Mouse (Mus musculus) midbrain, embryonic 11.5 days (tissue): Measurements from ENCODE around the gene Adam19. TPM values are rescaled to one million over a fixed set of nuclear protein-coding genes. Genes with fewer than 3 reads are reported as not detected.
A peak's percentile ranks its signal among the peaks of the same experiment; 100 is the strongest.

Experiments
- ATAC-seq: fragments of 200-750 bp; cut with Nextera tagmentation; 2 replicates; pipeline ENCODE4 v1.8.0; 2017; ENCODE audit warnings: moderate TSS enrichment, moderate library complexity; ENCODE audit not compliant: low FRiP score
- DNase-seq: peaks from one replicate; pipeline ENCODE4 v3.0.0; 2015; ENCODE audit warnings: low spot score; ENCODE audit errors: missing footprints
- H3K27ac ChIP-seq: fragments of 300-500 bp; sonication (generic); 2 replicates; pipeline ENCODE4 v1.5.1; 2014; ENCODE audit warnings: low read depth, low read length
- H3K27me3 ChIP-seq: fragments of 300-500 bp; sonication (generic); 2 replicates; pipeline ENCODE4 v1.6.1; 2014; ENCODE audit warnings: mild to moderate bottlenecking, low read length, moderate library complexity, mixed read lengths; ENCODE audit not compliant: control insufficient read depth, insufficient read depth
- H3K36me3 ChIP-seq: fragments of 300-500 bp; sonication (generic); 2 replicates; pipeline ENCODE4 v1.6.1; 2014; ENCODE audit warnings: mild to moderate bottlenecking, low read length, moderate library complexity, mixed read lengths; ENCODE audit not compliant: control insufficient read depth, insufficient read depth
- H3K4me1 ChIP-seq: fragments of 300-500 bp; sonication (generic); 2 replicates; pipeline ENCODE4 v1.6.1; 2014; ENCODE audit warnings: low read length; ENCODE audit not compliant: control insufficient read depth, insufficient read depth
- H3K4me2 ChIP-seq: fragments of 300-500 bp; sonication (generic); 2 replicates; pipeline ENCODE4 v1.6.1; 2014; ENCODE audit warnings: mild to moderate bottlenecking, moderate library complexity
- H3K4me3 ChIP-seq: fragments of 300-500 bp; sonication (generic); 2 replicates; pipeline ENCODE4 v1.5.1; 2014; ENCODE audit warnings: low read depth, low read length
- H3K9ac ChIP-seq: fragments of 300-500 bp; sonication (generic); 2 replicates; pipeline ENCODE4 v1.6.1; 2014; ENCODE audit warnings: low read length
- H3K9me3 ChIP-seq: fragments of 300-500 bp; sonication (generic); 2 replicates; pipeline ENCODE4 v1.6.1; 2016; ENCODE audit warnings: low read length; ENCODE audit not compliant: control insufficient read depth
- WGBS: fragments of 180-500 bp; shearing (Covaris S2); extraction: QIAGEN DNeasy Blood & Tissue Kit; methylation state at CpG from one replicate; pipeline ENCODE4 v1.1.7; 2014; 5-methylcytosine and 5-hydroxymethylcytosine counted together
- polyA plus RNA-seq: library from polyadenylated mRNA; unstranded; fragments of >200 nt; fragmentation: Nextera tagmentation; extraction: Ambion mirVana; gene quantifications from 2 replicates; pipeline ENCODE4 v1.2.1, GENCODE M21; 2014

The Adam19 gene
- polyA plus RNA-seq, 1 experiment from 2014 or later, result 6.1 TPM

DNA sequence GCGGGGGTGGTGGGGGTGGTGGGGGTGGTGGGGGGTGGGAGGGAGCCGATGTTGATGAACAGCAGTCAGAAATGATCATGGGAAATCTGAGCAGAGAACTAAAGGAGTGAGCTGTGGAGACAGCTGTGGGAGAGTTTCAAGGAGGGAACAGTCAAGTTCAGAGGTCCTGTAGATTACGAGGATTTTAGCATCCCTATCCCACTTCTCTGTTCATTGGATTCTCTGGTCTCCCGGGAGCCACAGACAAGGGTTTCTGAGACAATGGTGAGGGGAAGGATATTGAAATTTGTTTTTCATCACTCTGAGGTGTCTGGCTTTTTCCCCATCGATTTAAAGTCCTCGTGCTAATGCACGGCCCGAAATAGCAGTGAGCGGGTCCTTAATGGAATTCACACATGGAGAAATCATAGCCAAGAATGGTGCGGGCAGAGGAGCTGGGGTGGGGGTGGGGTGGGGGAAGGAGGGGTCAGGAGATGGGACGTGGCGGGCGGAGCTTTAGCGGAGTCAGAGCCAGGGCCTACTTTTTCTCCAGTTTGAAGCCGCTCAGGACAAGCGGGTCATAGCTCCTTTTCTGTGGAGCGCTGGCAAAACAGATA is 13.7 kb downstream of the Adam19 start:
- Histone ChIP-seq H3K4me2 (no peak overlapping the region), H3K4me3 (no peak overlapping the region), H3K4me1 (peaks cover 13% of the 10 kb centered on the region), H3K9me3 (no peaks in the 10 kb centered on the region), H3K9ac (no peak overlapping the region), H3K27me3 (no peaks in the 10 kb centered on the region), H3K27ac (no peak overlapping the region), H3K36me3 (no peaks in the 10 kb centered on the region)
- DNase-seq, result peak; percentile 85
- WGBS, result 25% methylated on average over 17 of the region's 17 CpGs
- ATAC-seq, result 0 out of 2 replicates have a peak, but pooled peaks have one; percentile 49

DNA sequence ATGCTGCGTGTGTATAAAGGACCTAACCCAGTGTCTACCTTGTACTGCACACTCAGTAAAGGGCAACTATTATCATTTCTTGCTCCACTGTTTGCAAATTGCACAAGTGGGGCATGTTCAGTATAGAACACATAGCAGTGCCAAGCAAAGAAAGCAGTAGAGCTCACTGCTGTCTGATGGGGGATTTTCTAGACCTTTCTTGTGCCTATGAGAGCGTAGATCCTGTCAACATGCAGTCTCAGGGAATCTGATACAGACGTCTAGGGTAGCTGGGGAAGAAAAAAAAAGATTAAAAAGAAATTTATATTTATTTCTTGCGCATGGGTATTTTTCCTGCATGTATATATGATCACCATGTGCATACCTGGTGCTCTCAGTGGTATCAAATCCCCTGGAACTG is 14.4 kb downstream of the Adam19 start:
- no peak for DNase-seq
- Histone ChIP-seq H3K9me3 (no peaks in the 10 kb centered on the region), H3K4me2 (no peak overlapping the region), H3K27me3 (no peaks in the 10 kb centered on the region), H3K27ac (no peak overlapping the region), H3K4me1 (peaks cover 9% of the 10 kb centered on the region), H3K4me3 (no peak overlapping the region), H3K9ac (no peak overlapping the region), H3K36me3 (no peaks in the 10 kb centered on the region)
- WGBS, result 81% methylated on average over 4 of the region's 4 CpGs
- no peak for ATAC-seq

DNA sequence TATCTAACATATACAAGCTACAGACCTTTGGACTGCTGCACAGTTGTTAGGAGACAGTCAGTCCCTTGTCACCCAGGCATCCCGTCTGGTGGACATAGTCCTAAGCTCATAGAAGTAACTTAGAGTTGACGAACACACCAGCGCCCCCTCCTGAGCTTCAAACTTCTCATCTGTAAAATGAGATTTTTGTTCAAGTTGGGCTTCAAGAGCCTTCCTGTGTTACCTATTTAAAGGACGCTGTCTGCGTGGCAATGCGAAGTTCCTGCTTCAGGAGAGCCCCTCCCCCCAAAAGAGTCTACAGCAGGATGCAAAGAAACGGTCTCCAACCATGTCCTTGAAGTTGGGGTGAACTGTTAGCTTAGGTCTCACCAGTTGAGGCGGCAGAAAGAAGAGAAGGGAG is 15.0 kb downstream of the Adam19 start:
- peak; percentile 44 for DNase-seq
- Histone ChIP-seq H3K9me3 (no peaks in the 10 kb centered on the region), H3K36me3 (no peaks in the 10 kb centered on the region), H3K4me2 (no peak overlapping the region), H3K9ac (no peak overlapping the region), H3K27ac (no peak overlapping the region), H3K27me3 (no peaks in the 10 kb centered on the region), H3K4me3 (no peak overlapping the region), H3K4me1 (peaks cover 8% of the 10 kb centered on the region; the same call in 1 of the 2 replicates)
- WGBS, result 66% methylated on average over 8 of the region's 8 CpGs
- ATAC-seq, result no peak

DNA sequence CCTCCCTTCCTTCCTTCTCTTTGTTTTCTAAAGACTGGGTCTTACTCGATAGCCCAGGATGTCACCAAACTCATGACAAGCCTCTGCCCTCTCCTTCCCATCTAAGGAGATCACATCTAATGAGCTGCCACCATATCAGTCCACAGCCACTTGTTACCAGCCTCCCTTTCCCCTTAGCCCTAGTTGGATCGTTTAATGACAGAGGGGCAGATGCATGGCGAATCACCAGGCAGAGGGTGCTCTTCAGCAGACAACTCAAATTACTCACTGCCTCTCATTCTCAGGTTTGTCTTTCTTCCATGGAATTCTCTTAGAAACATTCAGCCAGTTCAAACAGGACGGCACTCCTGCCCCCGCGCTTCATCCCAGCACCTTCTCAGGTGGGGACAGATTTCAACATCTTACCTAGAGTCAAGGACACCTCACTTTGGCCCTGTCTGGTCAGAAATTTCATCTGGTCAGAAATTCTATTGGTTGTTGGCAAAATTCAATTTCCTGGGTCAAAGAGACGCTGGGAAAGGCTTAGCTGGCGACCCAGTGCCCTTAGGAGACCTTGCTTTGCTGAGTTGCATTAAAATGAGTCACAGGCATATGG is 16.8 kb downstream of the Adam19 start:
- 72% methylated on average over 8 of the region's 8 CpGs for WGBS
- H3K4me2 ChIP-seq, result no peak overlapping the region
- H3K9ac ChIP-seq, result no peak overlapping the region
- H3K36me3 ChIP-seq, result no peaks in the 10 kb centered on the region
- peaks cover 8% of the 10 kb centered on the region; the same call in 1 of the 2 replicates for H3K4me1 ChIP-seq
- DNase-seq, result peak; percentile 37
- H3K27ac ChIP-seq, result no peak overlapping the region
- no peaks in the 10 kb centered on the region for H3K27me3 ChIP-seq
- H3K4me3 ChIP-seq, result no peak overlapping the region
- H3K9me3 ChIP-seq, result no peaks in the 10 kb centered on the region
- ATAC-seq, result no peak

DNA sequence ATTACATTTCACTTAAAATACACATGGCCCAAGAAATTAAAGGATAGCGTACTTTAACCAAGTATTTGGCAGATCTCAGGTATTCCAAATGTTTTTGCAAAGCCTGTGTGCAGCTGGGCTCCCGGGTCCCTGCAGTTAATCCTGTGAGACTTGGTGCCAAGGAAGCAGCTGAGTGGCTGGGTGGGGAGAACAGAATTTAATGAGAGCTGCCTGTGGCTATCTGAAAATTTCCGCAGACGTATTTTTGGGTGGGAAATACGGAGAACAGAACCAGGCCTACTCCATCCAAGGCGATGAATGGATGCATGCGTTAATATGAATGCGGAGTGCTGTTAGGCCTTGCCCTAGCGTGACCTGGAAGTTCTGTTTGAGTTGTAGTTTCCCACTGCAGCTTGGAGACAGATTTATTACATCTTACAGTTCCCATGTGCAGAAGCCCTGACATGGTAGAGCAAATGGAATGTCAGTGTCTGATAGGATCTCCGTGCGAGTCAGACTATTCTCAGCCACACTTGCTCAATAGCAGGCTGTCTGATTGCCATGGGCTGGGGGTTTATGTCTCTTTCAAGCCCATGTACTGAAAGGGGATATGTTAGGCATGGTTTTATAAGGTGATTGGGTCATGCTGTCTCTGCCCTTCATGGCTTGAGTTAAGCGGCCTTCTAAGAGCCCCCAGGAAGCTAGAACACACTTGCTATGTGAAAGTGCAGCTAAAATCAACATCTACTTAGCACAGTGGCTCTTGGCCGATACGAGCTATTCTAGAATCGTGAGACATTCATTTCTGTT is 17.5 kb downstream of the Adam19 start:
- Histone ChIP-seq H3K27me3 (no peaks in the 10 kb centered on the region), H3K4me2 (no peak overlapping the region), H3K4me1 (peaks cover 8% of the 10 kb centered on the region; the same call in 1 of the 2 replicates), H3K36me3 (no peaks in the 10 kb centered on the region), H3K4me3 (no peak overlapping the region), H3K9me3 (no peaks in the 10 kb centered on the region), H3K27ac (no peak overlapping the region), H3K9ac (no peak overlapping the region)
- ATAC-seq (no peak), DNase-seq (peak; percentile 81)
- 83% methylated on average over 15 of the region's 15 CpGs for WGBS

DNA sequence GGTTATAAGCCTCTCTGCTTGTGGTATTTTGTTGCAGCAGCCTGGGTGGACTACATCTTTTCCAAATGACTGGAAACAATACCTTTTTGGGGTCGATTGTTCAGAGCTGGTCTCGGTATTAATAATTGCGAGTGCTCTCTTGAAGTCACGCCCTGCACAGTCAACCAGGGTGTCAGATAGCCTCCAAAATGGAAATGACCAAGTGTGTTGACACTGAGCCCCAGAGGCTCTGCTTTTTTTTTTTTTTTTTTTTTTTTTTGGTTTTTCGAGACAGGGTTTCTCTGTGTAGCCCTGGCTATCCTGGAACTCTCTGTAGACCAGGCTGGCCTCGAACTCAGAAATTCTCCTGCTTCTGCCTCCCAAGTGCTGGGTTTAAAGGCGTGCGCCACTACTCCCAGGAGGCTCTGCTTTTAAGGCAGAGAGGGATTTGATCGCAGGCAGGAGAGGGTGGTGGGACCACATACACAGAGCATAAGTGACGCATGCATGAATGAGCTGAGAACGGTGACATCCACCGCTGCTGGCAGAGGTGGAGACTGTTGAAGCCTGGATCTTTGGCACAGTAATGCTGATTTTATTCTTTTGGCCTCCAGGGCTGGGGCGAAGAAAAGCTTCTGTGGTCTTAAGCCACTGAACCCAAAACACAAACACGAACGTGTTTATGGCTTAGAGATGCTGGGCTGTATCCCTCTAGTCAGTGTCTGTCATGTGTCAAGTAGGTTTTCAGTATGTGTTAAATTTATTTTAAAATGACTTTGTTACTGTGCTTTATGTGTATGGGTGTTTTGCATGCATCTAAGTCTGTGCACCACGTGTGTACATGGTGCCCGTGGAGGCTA is 18.3 kb downstream of the Adam19 start:
- H3K4me3 ChIP-seq, result no peak overlapping the region
- H3K27me3 ChIP-seq, result no peaks in the 10 kb centered on the region
- no peaks in the 10 kb centered on the region for H3K36me3 ChIP-seq
- DNase-seq (peak; percentile 51), ATAC-seq (no peak)
- no peak overlapping the region for H3K4me2 ChIP-seq
- no peak overlapping the region for H3K27ac ChIP-seq
- H3K4me1 ChIP-seq, result peaks cover 8% of the 10 kb centered on the region; the same call in 1 of the 2 replicates
- WGBS, result 91% methylated on average over 17 of the region's 17 CpGs
- no peaks in the 10 kb centered on the region for H3K9me3 ChIP-seq
- H3K9ac ChIP-seq, result no peak overlapping the region

DNA sequence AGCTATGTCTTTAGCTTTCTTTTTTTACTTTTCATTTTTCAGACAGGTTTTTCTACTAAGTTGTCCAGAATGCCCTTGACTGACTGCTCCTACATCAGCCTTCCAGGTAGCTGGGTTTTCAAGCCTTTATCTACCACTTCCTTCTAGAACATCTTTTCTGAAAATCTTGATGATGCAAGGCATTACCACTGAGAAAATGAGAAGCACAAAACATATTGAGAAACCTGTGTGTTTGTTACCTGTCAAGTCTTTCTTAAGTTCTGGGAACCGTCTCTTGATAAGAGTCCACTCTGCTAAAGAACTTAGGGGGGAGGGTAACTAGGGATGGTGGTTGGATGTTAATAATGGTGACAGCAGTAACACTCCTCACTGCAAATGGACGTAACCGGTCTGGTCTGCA is 19.7 kb downstream of the Adam19 start:
- H3K9ac ChIP-seq, result no peak overlapping the region
- no peaks in the 10 kb centered on the region for H3K4me1 ChIP-seq
- WGBS, result 93% methylated on average over 3 of the region's 3 CpGs
- DNase-seq (peak; percentile 51), ATAC-seq (no peak)
- no peak overlapping the region for H3K4me2 ChIP-seq
- H3K4me3 ChIP-seq, result no peak overlapping the region
- no peak overlapping the region for H3K27ac ChIP-seq
- no peaks in the 10 kb centered on the region for H3K9me3 ChIP-seq
- H3K27me3 ChIP-seq, result no peaks in the 10 kb centered on the region
- H3K36me3 ChIP-seq, result no peaks in the 10 kb centered on the region

DNA sequence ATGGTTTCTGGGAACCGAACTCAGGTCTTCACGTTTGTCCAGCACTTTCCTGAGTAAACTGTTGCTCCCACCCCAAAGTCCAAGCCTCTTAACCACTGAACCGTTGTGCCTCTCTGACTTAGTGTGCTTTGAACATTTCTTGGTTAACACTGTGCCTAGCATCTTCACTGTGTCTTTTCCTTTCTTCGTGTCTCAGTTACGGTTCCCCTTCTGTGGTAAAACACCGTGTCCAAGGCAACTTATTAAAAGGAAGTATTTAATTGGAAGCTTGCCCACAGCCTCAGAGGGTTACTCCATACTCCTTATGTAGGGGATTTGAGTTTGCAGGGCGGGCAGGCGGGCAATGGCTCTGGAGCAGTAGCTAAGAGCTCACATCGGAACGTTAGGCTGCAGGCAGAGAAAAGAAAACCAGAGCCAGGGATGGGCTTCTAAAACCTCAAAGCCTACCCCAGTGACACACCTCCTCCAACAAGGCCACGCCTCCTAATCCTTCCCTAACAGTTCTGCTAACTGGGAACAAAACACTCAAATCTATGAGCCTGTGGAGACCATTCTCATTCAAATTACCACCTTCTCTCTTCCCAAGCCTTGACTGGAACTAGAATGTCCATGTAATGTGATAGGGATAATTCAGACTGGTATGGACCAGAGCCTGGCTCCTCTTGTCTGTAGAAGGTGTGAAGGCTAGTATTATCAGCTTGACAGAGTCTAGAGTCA is 20.8 kb downstream of the Adam19 start:
- no peaks in the 10 kb centered on the region for H3K9me3 ChIP-seq
- H3K27me3 ChIP-seq, result no peaks in the 10 kb centered on the region
- H3K27ac ChIP-seq, result no peak overlapping the region
- ATAC-seq, result no peak
- no peak overlapping the region for H3K9ac ChIP-seq
- no peak overlapping the region for H3K4me2 ChIP-seq
- H3K36me3 ChIP-seq, result no peaks in the 10 kb centered on the region
- H3K4me3 ChIP-seq, result no peak overlapping the region
- H3K4me1 ChIP-seq, result no peaks in the 10 kb centered on the region
- 90% methylated on average over 11 of the region's 11 CpGs for WGBS
- no peak for DNase-seq
